8 mouse cellular contexts compared by ENCODE assay signal in the genomic region with DNA sequence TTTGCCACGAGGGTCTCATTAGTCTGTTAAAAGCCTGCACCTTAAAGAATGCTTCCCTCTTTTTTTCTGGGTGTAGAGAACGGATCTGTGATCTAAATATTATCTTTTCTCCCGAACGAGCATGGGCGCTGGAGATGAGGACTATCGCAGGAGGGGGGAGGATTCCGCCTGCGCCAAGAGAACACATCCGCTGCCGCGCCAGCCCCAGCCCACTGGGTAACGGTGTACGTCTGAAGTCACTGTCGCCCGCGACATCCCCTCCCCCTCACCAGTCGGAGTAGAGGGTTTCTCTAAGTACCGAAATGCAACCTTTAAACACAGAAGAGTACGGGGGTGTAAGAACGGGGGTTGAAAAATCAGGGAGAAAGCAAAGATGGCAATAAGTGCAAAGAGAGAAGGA. TPM values are rescaled to one million over a fixed set of nuclear protein-coding genes. Genes with fewer than 3 reads are reported as not detected.
DNase-seq lines count a peak whose midpoint lies in the region; ATAC-seq and TF ChIP-seq lines count a peak whose summit lies in the region.

No protein-coding gene starts in this region.

- peak overlapping the region; percentile 87 for H3K9ac ChIP-seq in heart, embryonic 11.5 days (ENCODE audit: low read depth, low read length)
- peak overlapping the region; percentile 80 for H3K9ac ChIP-seq in kidney, postnatal 0 days (ENCODE audit: low read depth, low read length)

- H3K27me3 ChIP-seq in heart, embryonic 11.5 days (ENCODE audit: control insufficient read depth, insufficient read depth, low read length), result no peaks in the 10 kb centered on the region
- no peaks in the 10 kb centered on the region for H3K27me3 ChIP-seq in kidney, postnatal 0 days (ENCODE audit: insufficient read depth, low read length)

- H3K4me1 ChIP-seq in heart, embryonic 11.5 days (ENCODE audit: control insufficient read depth, insufficient read depth, low read length), result peaks cover 11% of the 10 kb centered on the region; the same call in 1 of the 2 replicates
- H3K4me1 ChIP-seq in kidney, postnatal 0 days (replicated peaks; ENCODE audit: insufficient read depth, low read length), result no peaks in the 10 kb centered on the region; the same call in 1 of the 2 replicates

- H3K9me3 ChIP-seq in heart, embryonic 11.5 days (replicated peaks; ENCODE audit: control insufficient read depth, low read length), result no peaks in the 10 kb centered on the region
- H3K9me3 ChIP-seq in kidney, postnatal 0 days (replicated peaks; ENCODE audit: low read length), result no peaks in the 10 kb centered on the region

- peak overlapping the region; percentile 98 for H3K27ac ChIP-seq in heart, embryonic 11.5 days (ENCODE audit: low read depth, low read length)
- peak overlapping the region; percentile 97; the same call in 1 of the 2 replicates for H3K27ac ChIP-seq in kidney, postnatal 0 days

- H3K4me2 ChIP-seq in heart, embryonic 11.5 days, result peak overlapping the region; percentile 70
- H3K4me2 ChIP-seq in kidney, postnatal 0 days (ENCODE audit: low read length), result peak overlapping the region; percentile 63

- ATAC-seq in heart, embryonic 11.5 days (replicated peaks; ENCODE audit: insufficient number of reproducible peaks, low FRiP score, low TSS enrichment), result no peak
- no peak for ATAC-seq in kidney, postnatal 0 days (replicated peaks; ENCODE audit: low FRiP score, low read depth)

- H3K4me3 ChIP-seq in heart, embryonic 11.5 days (ENCODE audit: low read depth, low read length), result peak overlapping the region; percentile 70
- peak overlapping the region; percentile 73 for H3K4me3 ChIP-seq in kidney, postnatal 0 days (replicated peaks; ENCODE audit: low read depth, low read length)

- TF ChIP-seq CTCF in kidney, postnatal 0 days (IDR thresholded peaks at IDR 0.05; ENCODE audit: low read depth), result no peak

- WGBS in heart, embryonic 11.5 days (ENCODE audit: insufficient replicate concordance), result 16% methylated on average over 20 of the region's 20 CpGs
- 24% methylated on average over 20 of the region's 20 CpGs for WGBS in kidney, postnatal 0 days

- H3K36me3 ChIP-seq in heart, embryonic 11.5 days (ENCODE audit: control insufficient read depth, insufficient read depth, low read length), result no peaks in the 10 kb centered on the region
- no peaks in the 10 kb centered on the region for H3K36me3 ChIP-seq in kidney, postnatal 0 days (ENCODE audit: insufficient read depth, low read length)

- peak; percentile 47 for DNase-seq in ovary, postnatal 36 days (ENCODE audit: low spot score)
- DNase-seq in ovary, postnatal 10 days (ENCODE audit: low spot score), result no peak
- DNase-seq in cerebellum, adult 9-11 months, result peak; percentile 73
- peak; percentile 24 for DNase-seq in kidney, postnatal 0 days (ENCODE audit: low spot score)
- DNase-seq in liver, result peak; percentile 69
- peak; percentile 24 to 48 for DNase-seq in natural killer cell, adult 2 months (ENCODE audit: low spot score in 2 of 2)
- peak; percentile 68 to 71 for DNase-seq in thymus, postnatal 10 days (ENCODE audit: low spot score in 2 of 2)

RNA-seq across cellular contexts. Expression of a gene that starts 0.8 kb away (rescaled TPM):
- 42.6 and 52.1 TPM in 2 replicates for polyA plus RNA-seq in heart, embryonic 11.5 days (2014; fragmentation: Nextera tagmentation; extraction: Ambion mirVana)
- 32.1 and 36.1 TPM in 2 replicates for polyA plus RNA-seq in kidney, postnatal 0 days (2015; fragmentation: Nextera tagmentation; extraction: Ambion mirVana)

RNA-seq across cellular contexts. Expression of a gene that starts 34.7 kb away (rescaled TPM):
- polyA plus RNA-seq in heart, embryonic 11.5 days (2014; fragmentation: Nextera tagmentation; extraction: Ambion mirVana), result 51.6 and 64.0 TPM in 2 replicates
- polyA plus RNA-seq in kidney, postnatal 0 days (2015; fragmentation: Nextera tagmentation; extraction: Ambion mirVana), result 83.0 and 85.6 TPM in 2 replicates

RNA-seq across cellular contexts. Expression of a gene that starts 43.6 kb away (rescaled TPM):
- 94.3 and 96.5 TPM in 2 replicates for polyA plus RNA-seq in heart, embryonic 11.5 days (2014; fragmentation: Nextera tagmentation; extraction: Ambion mirVana)
- 119 TPM in 2 replicates for polyA plus RNA-seq in kidney, postnatal 0 days (2015; fragmentation: Nextera tagmentation; extraction: Ambion mirVana)

RNA-seq across cellular contexts. Expression of a gene that starts 43.6 kb away (rescaled TPM):
- 0.96 and 1.3 TPM in 2 replicates for polyA plus RNA-seq in heart, embryonic 11.5 days (2014; fragmentation: Nextera tagmentation; extraction: Ambion mirVana)
- polyA plus RNA-seq in kidney, postnatal 0 days (2015; fragmentation: Nextera tagmentation; extraction: Ambion mirVana), result 2.8 and 3.1 TPM in 2 replicates

RNA-seq across cellular contexts. Expression of a gene that starts 58.4 kb away (rescaled TPM):
- 39.3 and 40.7 TPM in 2 replicates for polyA plus RNA-seq in heart, embryonic 11.5 days (2014; fragmentation: Nextera tagmentation; extraction: Ambion mirVana)
- polyA plus RNA-seq in kidney, postnatal 0 days (2015; fragmentation: Nextera tagmentation; extraction: Ambion mirVana), result 46.4 and 49.2 TPM in 2 replicates
